Mouse (Mus musculus): ENCODE measurements around the gene Lrrfip2.

DNA sequence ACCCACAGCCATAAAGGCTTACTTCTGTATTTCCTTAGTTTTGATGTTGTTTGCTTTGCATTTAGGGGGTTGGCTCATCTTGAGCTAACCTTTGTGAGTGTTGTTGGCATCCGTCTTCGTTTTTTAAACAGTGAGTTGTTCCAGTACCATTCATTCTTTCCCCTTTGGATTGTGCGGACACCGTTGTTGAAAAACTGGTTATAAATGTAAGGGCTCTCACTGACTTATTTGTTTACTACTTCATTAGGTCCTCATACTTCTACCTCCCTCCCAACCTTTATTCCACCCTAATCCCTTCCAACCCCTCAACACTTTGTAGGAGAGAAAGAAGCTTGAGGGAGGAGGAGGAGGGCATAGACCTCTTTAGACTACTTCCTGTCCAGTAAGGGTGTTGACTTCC is 80.3 kb downstream of the Lrrfip2 start:
- no peak for TF ChIP-seq FLI1 (IDR thresholded peaks at IDR 0.05; ENCODE audit: low read length)
- no peak for TF ChIP-seq GATA1 (IDR thresholded peaks at IDR 0.05; ENCODE audit: borderline replicate concordance, low read length)
